Mouse (Mus musculus): ENCODE results near the gene Relb.

DNA sequence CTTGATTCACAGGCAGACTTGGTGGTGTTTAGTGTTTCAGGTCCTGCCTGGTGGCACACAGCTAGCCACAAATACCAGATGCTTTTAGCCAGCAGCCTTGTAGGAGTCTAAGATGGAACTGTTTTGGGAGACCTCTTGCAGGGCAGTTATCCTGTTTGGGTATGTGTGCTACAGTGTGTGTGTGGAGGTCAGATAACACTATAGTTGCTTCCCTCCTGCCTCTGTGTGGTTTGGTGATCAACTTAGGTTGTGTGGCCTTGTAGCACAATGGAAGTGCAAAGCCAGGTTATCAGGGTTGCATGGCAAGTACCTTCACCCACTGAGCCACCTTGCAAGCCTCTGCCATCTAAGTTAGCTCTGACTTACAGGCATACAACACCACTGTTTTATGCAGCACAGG is 3.5 kb upstream of the Relb start:
- TF ChIP-seq POLR2A (IDR thresholded peaks at IDR 0.05; ENCODE audit: borderline replicate concordance, insufficient read depth, low read length) (no peak), CTCF (IDR thresholded peaks at IDR 0.05; ENCODE audit: borderline replicate concordance, insufficient read depth, low read depth, low read length) (no peak)
